In the genomic region with DNA sequence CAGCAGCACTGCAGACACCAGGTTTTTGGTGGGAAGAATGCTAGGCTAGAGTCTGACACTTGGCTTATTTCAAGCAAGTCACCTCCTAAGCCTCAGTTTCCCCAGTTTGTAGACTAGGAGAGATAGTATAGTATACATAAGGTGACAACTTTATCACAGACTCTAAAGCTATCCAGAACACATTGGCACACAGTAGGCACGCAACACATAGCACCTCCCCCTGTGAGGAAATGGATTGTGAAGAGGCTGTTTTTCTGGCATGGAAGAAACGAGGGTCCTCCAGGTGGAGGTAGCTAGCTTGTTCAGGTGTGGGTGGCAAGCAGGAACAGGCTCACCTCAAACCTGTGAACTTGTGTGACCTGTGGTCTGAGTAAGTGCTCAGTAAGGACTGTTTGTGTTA, we compare ENCODE assay signal across 18 mouse cellular contexts. TPM values are rescaled to one million over a fixed set of nuclear protein-coding genes. Genes with fewer than 3 reads are reported as not detected.
DNase-seq lines count a peak whose midpoint lies in the region; ATAC-seq and TF ChIP-seq lines count a peak whose summit lies in the region.
"Had no signal": no experiment of that assay in that cellular context is flagged by ENCODE, and none has a peak within 500 bp of the region (broad histone marks: within the 10 kb centered on the region; RNA-seq: fewer than 3 reads in every experiment).

No protein-coding gene starts in this region.

- TF ChIP-seq CTCF in kidney, adult 2 months (conservative IDR thresholded peaks at IDR 0.05; ENCODE audit: insufficient read depth, insufficient read length, low read depth, low read length): no peak

- peaks cover 2% of the 10 kb centered on the region for H3K36me3 ChIP-seq in kidney, adult 2 months (ENCODE audit: control insufficient read depth, insufficient read depth, low read length)
- H3K36me3 ChIP-seq in lung, embryonic 16.5 days (ENCODE audit: control insufficient read depth, insufficient read depth, low read length): peaks cover 28% of the 10 kb centered on the region
- peaks cover 27% of the 10 kb centered on the region for H3K36me3 ChIP-seq in liver, embryonic 11.5 days (ENCODE audit: control insufficient read depth, insufficient read depth, low read length)
- peaks cover 20% of the 10 kb centered on the region for H3K36me3 ChIP-seq in stomach, embryonic 16.5 days (ENCODE audit: control insufficient read depth, insufficient read depth, low read length)

- H3K4me2 ChIP-seq in lung, embryonic 16.5 days (ENCODE audit: low read depth, low read length): no peak overlapping the region
- peak overlapping the region; percentile 20 for H3K4me2 ChIP-seq in liver, embryonic 11.5 days
- no peak overlapping the region for H3K4me2 ChIP-seq in stomach, embryonic 16.5 days (ENCODE audit: low read depth, low read length)
- H3K4me2 ChIP-seq: forebrain, embryonic 15.5 days; hindbrain, embryonic 13.5 days had no signal

- no peak overlapping the region for H3K9ac ChIP-seq in lung, embryonic 16.5 days (ENCODE audit: low read length)
- H3K9ac ChIP-seq in liver, embryonic 11.5 days (ENCODE audit: low read depth, low read length): no peak overlapping the region
- H3K9ac ChIP-seq in stomach, embryonic 16.5 days (ENCODE audit: low read length): peak overlapping the region; percentile 52
- H3K9ac ChIP-seq: forebrain, embryonic 15.5 days; hindbrain, embryonic 13.5 days had no signal

- no peaks in the 10 kb centered on the region for H3K9me3 ChIP-seq in lung, embryonic 16.5 days (ENCODE audit: control insufficient read depth, low read length)
- H3K9me3 ChIP-seq in liver, embryonic 11.5 days (ENCODE audit: control insufficient read depth, low read length): no peaks in the 10 kb centered on the region
- H3K9me3 ChIP-seq in stomach, embryonic 16.5 days (replicated peaks; ENCODE audit: control insufficient read depth, low read length): no peaks in the 10 kb centered on the region
- H3K9me3 ChIP-seq: forebrain, embryonic 15.5 days; G1E; hindbrain, embryonic 13.5 days; midbrain, embryonic 10.5 days had no signal

- ATAC-seq in lung, embryonic 16.5 days (ENCODE audit: low read depth): no peak; the same call in 1 of the 2 replicates
- no peak; the same call in 1 of the 2 replicates for ATAC-seq in liver, embryonic 11.5 days (replicated peaks; ENCODE audit: low FRiP score)
- no peak for ATAC-seq in stomach, embryonic 16.5 days (ENCODE audit: insufficient read depth, low FRiP score)

- H3K4me3 ChIP-seq in kidney, adult 2 months (ENCODE audit: insufficient read depth, low read depth, low read length): peak overlapping the region; percentile 10; the same call in 1 of the 2 replicates
- H3K4me3 ChIP-seq in lung, embryonic 16.5 days (ENCODE audit: low read length): no peak overlapping the region
- H3K4me3 ChIP-seq in liver, embryonic 11.5 days (ENCODE audit: low read depth, low read length): no peak overlapping the region
- no peak overlapping the region for H3K4me3 ChIP-seq in stomach, embryonic 16.5 days (replicated peaks; ENCODE audit: low read length)
- H3K4me3 ChIP-seq: forebrain, embryonic 15.5 days; hindbrain, embryonic 13.5 days; midbrain, embryonic 10.5 days had no signal

- 53% methylated on average over 2 of the region's 2 CpGs for WGBS in kidney, adult 2 months
- WGBS in lung, embryonic 16.5 days: 48% methylated on average over 2 of the region's 2 CpGs
- 77% methylated on average over 2 of the region's 2 CpGs for WGBS in liver, embryonic 11.5 days
- 49% methylated on average over 2 of the region's 2 CpGs for WGBS in stomach, embryonic 16.5 days

- peak overlapping the region; percentile 75 for H3K27ac ChIP-seq in kidney, adult 2 months (ENCODE audit: insufficient read depth, low read depth, low read length)
- peak overlapping the region; percentile 74 for H3K27ac ChIP-seq in lung, embryonic 16.5 days (ENCODE audit: low read length)
- H3K27ac ChIP-seq in liver, embryonic 11.5 days (ENCODE audit: low read depth, low read length): peak overlapping the region; percentile 79
- H3K27ac ChIP-seq in stomach, embryonic 16.5 days (ENCODE audit: low read length): peak overlapping the region; percentile 64
- H3K27ac ChIP-seq: forebrain, embryonic 15.5 days; hindbrain, embryonic 13.5 days; midbrain, embryonic 10.5 days had no signal

- peaks cover 17% of the 10 kb centered on the region for H3K4me1 ChIP-seq in kidney, adult 2 months (ENCODE audit: control insufficient read depth, insufficient read depth, low read length)
- peaks cover 5% of the 10 kb centered on the region for H3K4me1 ChIP-seq in lung, embryonic 16.5 days (replicated peaks; ENCODE audit: control insufficient read depth, insufficient read depth, low read length)
- peaks cover 11% of the 10 kb centered on the region; the same call in 1 of the 2 replicates for H3K4me1 ChIP-seq in liver, embryonic 11.5 days (replicated peaks; ENCODE audit: control insufficient read depth, insufficient read depth, low read length)
- H3K4me1 ChIP-seq in stomach, embryonic 16.5 days (ENCODE audit: control insufficient read depth, insufficient read depth, low read length): peaks cover 12% of the 10 kb centered on the region

- no peak for TF ChIP-seq POLR2A in kidney, adult 2 months (IDR thresholded peaks at IDR 0.05; ENCODE audit: low read depth, low read length)

- no peak for DNase-seq in kidney, adult 2 months
- DNase-seq in kidney, postnatal 4 days: no peak
- DNase-seq in lung, postnatal 4 days: no peak
- no peak for DNase-seq in liver, embryonic 11.5 days (ENCODE audit: low spot score)
- no peak for DNase-seq in right cerebral cortex, postnatal 36 days (ENCODE audit: low spot score in 2 of 2)
- no peak for DNase-seq in layer of hippocampus, adult 9-11 months
- DNase-seq: adrenal gland, adult 8-10 months; B cell, adult 2 months; cerebellum, adult 9-10 months; heart, adult 18-20 months; layer of hippocampus, postnatal 36 days had no signal

- no peaks in the 10 kb centered on the region for H3K27me3 ChIP-seq in kidney, adult 2 months (replicated peaks; ENCODE audit: control insufficient read depth, insufficient read depth, low read length)
- no peaks in the 10 kb centered on the region for H3K27me3 ChIP-seq in lung, embryonic 16.5 days (ENCODE audit: control insufficient read depth, insufficient read depth, low read depth, low read length)
- no peaks in the 10 kb centered on the region for H3K27me3 ChIP-seq in liver, embryonic 11.5 days (replicated peaks; ENCODE audit: control insufficient read depth, insufficient read depth, low read length)
- H3K27me3 ChIP-seq in stomach, embryonic 16.5 days (ENCODE audit: control insufficient read depth, insufficient read depth, low read length): no peaks in the 10 kb centered on the region
- H3K27me3 ChIP-seq: forebrain, embryonic 15.5 days had no signal

RNA-seq across cellular contexts. Expression of gene Galr3, which starts 9.3 kb away (rescaled TPM):
- polyA plus RNA-seq in kidney, adult 2 months (2012; rRNA removed): 0.64 and 1.2 TPM in 2 replicates
- polyA plus RNA-seq in lung, embryonic 16.5 days (2015; fragmentation: Nextera tagmentation; extraction: Ambion mirVana): not detected in 2 replicates
- polyA plus RNA-seq in liver, embryonic 11.5 days (2014; fragmentation: Nextera tagmentation; extraction: Ambion mirVana): 0.22 and 0.34 TPM in 2 replicates
- 0.26 and 0.43 TPM in 2 replicates for polyA plus RNA-seq in stomach, embryonic 16.5 days (2015; fragmentation: Nextera tagmentation; extraction: Ambion mirVana)
- polyA plus RNA-seq: forebrain, embryonic 15.5 days; G1E; heart, embryonic 16.5 days; hindbrain, embryonic 13.5 days; midbrain, embryonic 10.5 days had no signal

RNA-seq across cellular contexts. Expression of gene Ankrd54, which starts 11.7 kb away (rescaled TPM):
- polyA plus RNA-seq in kidney, adult 2 months (2012; rRNA removed): 38.9 and 52.2 TPM in 2 replicates
- 52.6 and 56.7 TPM in 2 replicates for polyA plus RNA-seq in lung, embryonic 16.5 days (2015; fragmentation: Nextera tagmentation; extraction: Ambion mirVana)
- 57.2 and 61.5 TPM in 2 replicates for polyA plus RNA-seq in liver, embryonic 11.5 days (2014; fragmentation: Nextera tagmentation; extraction: Ambion mirVana)
- 35.7 and 35.8 TPM in 2 replicates for polyA plus RNA-seq in stomach, embryonic 16.5 days (2015; fragmentation: Nextera tagmentation; extraction: Ambion mirVana)

RNA-seq across cellular contexts. Expression of gene H1f0, which starts 22.7 kb away (rescaled TPM):
- 123 and 145 TPM in 2 replicates for polyA plus RNA-seq in kidney, adult 2 months (2012; rRNA removed)
- polyA plus RNA-seq in lung, embryonic 16.5 days (2015; fragmentation: Nextera tagmentation; extraction: Ambion mirVana): 516 and 576 TPM in 2 replicates
- 124 and 138 TPM in 2 replicates for polyA plus RNA-seq in liver, embryonic 11.5 days (2014; fragmentation: Nextera tagmentation; extraction: Ambion mirVana)
- 479 and 551 TPM in 2 replicates for polyA plus RNA-seq in stomach, embryonic 16.5 days (2015; fragmentation: Nextera tagmentation; extraction: Ambion mirVana)

RNA-seq across cellular contexts. Expression of gene Eif3l, which starts 24.0 kb away (rescaled TPM):
- polyA plus RNA-seq in kidney, adult 2 months (2012; rRNA removed): 172 and 183 TPM in 2 replicates
- 196 and 209 TPM in 2 replicates for polyA plus RNA-seq in lung, embryonic 16.5 days (2015; fragmentation: Nextera tagmentation; extraction: Ambion mirVana)
- 257 and 291 TPM in 2 replicates for polyA plus RNA-seq in liver, embryonic 11.5 days (2014; fragmentation: Nextera tagmentation; extraction: Ambion mirVana)
- 208 and 211 TPM in 2 replicates for polyA plus RNA-seq in stomach, embryonic 16.5 days (2015; fragmentation: Nextera tagmentation; extraction: Ambion mirVana)

RNA-seq across cellular contexts. Expression of gene Micall1, which starts 57.7 kb away (rescaled TPM):
- 23.3 and 24.5 TPM in 2 replicates for polyA plus RNA-seq in kidney, adult 2 months (2012; rRNA removed)
- polyA plus RNA-seq in lung, embryonic 16.5 days (2015; fragmentation: Nextera tagmentation; extraction: Ambion mirVana): 6.9 and 7.8 TPM in 2 replicates
- 4.1 and 5.7 TPM in 2 replicates for polyA plus RNA-seq in liver, embryonic 11.5 days (2014; fragmentation: Nextera tagmentation; extraction: Ambion mirVana)
- polyA plus RNA-seq in stomach, embryonic 16.5 days (2015; fragmentation: Nextera tagmentation; extraction: Ambion mirVana): 10.4 and 11.2 TPM in 2 replicates
